Mouse (Mus musculus) hindbrain, embryonic 11.5 days (tissue): ENCODE measurements around the gene Atg13. TPM values are rescaled to one million over a fixed set of nuclear protein-coding genes. Genes with fewer than 3 reads are reported as not detected.

Experiments
- ATAC-seq: fragments of 200-750 bp; cut with Nextera tagmentation; 2 replicates; pipeline ENCODE4 v1.8.0; 2017; ENCODE audit warnings: mild to moderate bottlenecking, moderate TSS enrichment, moderate library complexity; ENCODE audit not compliant: low FRiP score
- DNase-seq: peaks from one replicate; pipeline ENCODE4 v3.0.0-alpha.2; 2015; ENCODE audit warnings: low spot score
- H3K27ac ChIP-seq: fragments of 300-500 bp; sonication (generic); 2 replicates; pipeline ENCODE4 v1.5.1; 2014; ENCODE audit warnings: mild to moderate bottlenecking, low read depth, low read length
- H3K27me3 ChIP-seq: fragments of 300-500 bp; sonication (generic); 2 replicates; pipeline ENCODE4 v1.6.1; 2014; ENCODE audit warnings: mild to moderate bottlenecking, low read length, moderate library complexity, mixed read lengths; ENCODE audit not compliant: control insufficient read depth, insufficient read depth
- H3K36me3 ChIP-seq: fragments of 300-500 bp; sonication (generic); 2 replicates; pipeline ENCODE4 v1.6.1; 2014; ENCODE audit warnings: mild to moderate bottlenecking, low read length, moderate library complexity, mixed read lengths; ENCODE audit not compliant: control insufficient read depth, insufficient read depth
- H3K4me1 ChIP-seq: fragments of 300-500 bp; sonication (generic); replicated peaks from 2 replicates; pipeline ENCODE4 v1.6.1; 2014; ENCODE audit warnings: low read length, mixed read lengths; ENCODE audit not compliant: control insufficient read depth, insufficient read depth
- H3K4me2 ChIP-seq: fragments of 300-500 bp; sonication (generic); replicated peaks from 2 replicates; pipeline ENCODE4 v1.6.1; 2014; ENCODE audit warnings: mild to moderate bottlenecking, low read depth, low read length
- H3K4me3 ChIP-seq: fragments of 300-500 bp; sonication (generic); 2 replicates; pipeline ENCODE4 v1.5.1; 2014; ENCODE audit warnings: low read depth, low read length
- H3K9ac ChIP-seq: fragments of 300-500 bp; sonication (generic); 2 replicates; pipeline ENCODE4 v1.6.1; 2014; ENCODE audit warnings: low read depth, low read length
- H3K9me3 ChIP-seq: fragments of 300-500 bp; sonication (generic); 2 replicates; pipeline ENCODE4 v1.6.1; 2016; ENCODE audit warnings: low read length; ENCODE audit not compliant: control insufficient read depth
- WGBS: fragments of 180-500 bp; shearing (Covaris S2); extraction: QIAGEN DNeasy Blood & Tissue Kit; methylation state at CpG from one replicate; pipeline ENCODE4 v1.1.7; 2014; 5-methylcytosine and 5-hydroxymethylcytosine counted together
- polyA plus RNA-seq: library from polyadenylated mRNA; unstranded; fragments of >200 nt; fragmentation: Nextera tagmentation; extraction: Ambion mirVana; gene quantifications from 2 replicates; pipeline ENCODE4 v1.2.1, GENCODE M21; 2014

Atg13 gene
- polyA plus RNA-seq, 1 experiment from 2014 or later, result 31.9 TPM

- no peak overlapping the region for H3K4me3 ChIP-seq
- no peak overlapping the region for H3K4me2 ChIP-seq
- ATAC-seq (no peak), DNase-seq (no peak)
- H3K9me3 ChIP-seq, result no peaks in the 10 kb centered on the region
- 0 out of 2 replicates have a peak, but pooled peaks cover 6% of the 10 kb centered on the region for H3K36me3 ChIP-seq
- H3K4me1 ChIP-seq, result no peaks in the 10 kb centered on the region
- H3K27me3 ChIP-seq, result no peaks in the 10 kb centered on the region
- no peak overlapping the region for H3K9ac ChIP-seq
- 81% methylated on average over 2 of the region's 2 CpGs for WGBS
- H3K27ac ChIP-seq, result no peak overlapping the region
Observed at GRCm38 (mm10) chr2:91676420-91676819, 34.0 kb downstream of the Atg13 start.

DNA sequence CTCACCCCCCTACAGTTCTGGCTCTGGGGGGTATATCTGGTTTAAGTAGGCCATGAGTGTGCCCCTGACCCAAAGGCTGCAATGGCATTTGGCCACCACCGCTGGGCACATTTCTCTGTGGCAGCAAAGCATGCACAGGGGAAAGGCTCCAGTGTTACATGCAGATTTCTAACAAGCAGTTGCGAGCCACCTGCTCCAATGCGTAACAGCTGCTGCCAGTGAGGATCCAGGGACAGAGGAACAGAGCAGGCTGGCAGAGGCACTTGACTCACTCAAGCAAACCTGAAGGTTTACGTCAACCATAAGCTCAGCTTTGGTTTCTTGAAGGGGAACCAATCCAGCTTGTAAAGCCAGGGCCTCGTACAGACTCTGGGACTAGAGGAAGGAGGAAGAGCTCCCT, 35.5 kb downstream of the Atg13 start:
- WGBS, result 98% methylated on average over 5 of the region's 5 CpGs
- Histone ChIP-seq H3K27me3 (no peaks in the 10 kb centered on the region), H3K9ac (no peak overlapping the region), H3K9me3 (no peaks in the 10 kb centered on the region), H3K4me1 (no peaks in the 10 kb centered on the region), H3K4me3 (no peak overlapping the region), H3K4me2 (no peak overlapping the region), H3K36me3 (0 out of 2 replicates have a peak, but pooled peaks cover 9% of the 10 kb centered on the region), H3K27ac (no peak overlapping the region)
- DNase-seq (no peak), ATAC-seq (no peak)

DNA sequence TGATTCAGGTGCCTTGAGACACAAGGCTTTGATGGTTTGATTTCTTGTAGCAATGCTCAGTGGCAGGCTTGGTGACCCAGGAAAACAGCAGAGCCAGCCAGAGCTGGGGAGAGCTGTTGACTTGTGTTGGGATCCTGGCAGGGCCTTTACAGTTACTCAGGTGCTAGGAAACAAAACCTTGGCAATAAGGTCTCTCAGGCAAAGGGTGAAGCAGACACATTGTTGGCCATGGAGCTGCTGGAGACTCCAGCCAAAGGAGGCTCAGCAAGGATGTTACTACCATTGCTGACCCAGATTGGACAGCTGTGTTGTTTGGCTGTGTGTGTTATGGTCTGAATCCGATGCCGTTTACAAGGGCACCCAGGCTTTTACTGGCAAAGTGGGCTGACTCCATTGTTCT, 36.8 kb downstream of the Atg13 start:
- Histone ChIP-seq H3K4me1 (no peaks in the 10 kb centered on the region), H3K4me3 (no peak overlapping the region), H3K9ac (no peak overlapping the region), H3K36me3 (0 out of 2 replicates have a peak, but pooled peaks cover 9% of the 10 kb centered on the region), H3K4me2 (no peak overlapping the region), H3K27ac (no peak overlapping the region), H3K27me3 (no peaks in the 10 kb centered on the region), H3K9me3 (no peaks in the 10 kb centered on the region)
- WGBS, result 87% methylated on average over 2 of the region's 2 CpGs
- ATAC-seq, result no peak
- no peak for DNase-seq

GRCm38 (mm10) chr2:91670038-91670437, 40.3 kb downstream of the Atg13 start:
- Histone ChIP-seq H3K27me3 (no peaks in the 10 kb centered on the region), H3K36me3 (0 out of 2 replicates have a peak, but pooled peaks cover 5% of the 10 kb centered on the region), H3K9me3 (no peaks in the 10 kb centered on the region), H3K27ac (no peak overlapping the region), H3K4me1 (no peaks in the 10 kb centered on the region), H3K4me2 (no peak overlapping the region), H3K4me3 (no peak overlapping the region), H3K9ac (no peak overlapping the region)
- DNase-seq (no peak), ATAC-seq (no peak)
- 93% methylated on average over 6 of the region's 6 CpGs for WGBS

DNA sequence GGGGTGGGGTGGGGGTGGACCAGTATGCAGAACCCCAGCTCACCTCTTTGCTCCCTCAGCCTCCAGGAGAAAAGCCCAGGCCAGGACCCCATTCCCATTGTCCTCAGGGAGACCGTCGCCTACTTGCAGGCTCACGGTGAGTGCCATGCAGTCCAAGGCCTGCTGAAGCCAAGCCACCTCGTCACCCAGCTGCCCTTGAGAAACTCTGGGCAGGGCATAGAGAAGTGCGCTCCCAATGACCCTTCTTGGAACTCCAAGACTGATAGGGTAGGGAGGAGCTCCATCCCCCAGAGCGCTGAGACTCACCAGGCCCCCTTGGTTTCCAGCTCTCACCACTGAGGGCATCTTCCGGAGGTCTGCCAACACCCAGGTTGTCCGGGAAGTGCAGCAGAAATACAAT, 41.0 kb downstream of the Atg13 start:
- 90% methylated on average over 8 of the region's 8 CpGs for WGBS
- H3K4me3 ChIP-seq, result no peak overlapping the region
- no peaks in the 10 kb centered on the region for H3K4me1 ChIP-seq
- DNase-seq, result no peak
- H3K27ac ChIP-seq, result no peak overlapping the region
- H3K27me3 ChIP-seq, result no peaks in the 10 kb centered on the region
- ATAC-seq, result no peak
- no peaks in the 10 kb centered on the region for H3K9me3 ChIP-seq
- 0 out of 2 replicates have a peak, but pooled peaks cover 5% of the 10 kb centered on the region for H3K36me3 ChIP-seq
- no peak overlapping the region for H3K4me2 ChIP-seq
- H3K9ac ChIP-seq, result no peak overlapping the region

GRCm38 (mm10) chr2:91667747-91668146, 42.6 kb downstream of the Atg13 start:
- DNase-seq, result no peak

DNA sequence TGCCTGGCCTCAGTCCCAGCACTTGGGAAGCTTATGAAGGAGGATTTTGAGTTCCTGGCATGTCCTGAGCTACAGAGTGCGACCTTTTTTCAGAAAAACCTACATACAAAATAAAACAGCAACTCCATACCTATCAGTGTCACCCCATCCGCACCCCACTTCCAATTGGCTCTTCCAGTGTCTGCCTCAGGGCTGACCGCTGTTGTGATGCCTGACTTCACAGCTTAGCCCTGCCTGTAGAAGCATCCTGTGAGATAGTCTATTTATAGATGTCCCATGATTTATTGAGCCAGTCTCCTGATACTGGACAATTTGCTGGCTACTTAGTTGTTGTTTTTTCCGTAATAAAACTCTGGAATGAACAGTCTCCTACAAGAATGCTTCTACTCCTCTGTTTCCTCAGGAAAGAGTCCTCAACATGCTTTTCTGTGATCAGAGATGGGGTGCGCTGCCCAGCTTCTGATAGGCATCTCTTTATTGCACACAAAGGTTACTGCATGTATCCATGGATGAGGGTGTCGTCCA, 43.9 kb downstream of the Atg13 start:
- Histone ChIP-seq H3K4me1 (no peaks in the 10 kb centered on the region), H3K27ac (no peak overlapping the region), H3K9ac (no peak overlapping the region), H3K4me3 (no peak overlapping the region), H3K9me3 (no peaks in the 10 kb centered on the region), H3K4me2 (no peak overlapping the region), H3K27me3 (no peaks in the 10 kb centered on the region), H3K36me3 (0 out of 2 replicates have a peak, but pooled peaks cover 4% of the 10 kb centered on the region)
- no peak for DNase-seq
- 94% methylated on average over 6 of the region's 6 CpGs for WGBS
- no peak for ATAC-seq

More at GRCm38 (mm10) chr2:91667747-91668146, 42.6 kb downstream of the Atg13 start:
- H3K9me3 ChIP-seq, result no peaks in the 10 kb centered on the region
- no peak overlapping the region for H3K4me2 ChIP-seq
- no peaks in the 10 kb centered on the region for H3K27me3 ChIP-seq
- 82% methylated on average over 2 of the region's 2 CpGs for WGBS
- H3K27ac ChIP-seq, result no peak overlapping the region
- H3K4me1 ChIP-seq, result no peaks in the 10 kb centered on the region
- ATAC-seq, result no peak
- 0 out of 2 replicates have a peak, but pooled peaks cover 4% of the 10 kb centered on the region for H3K36me3 ChIP-seq
- no peak overlapping the region for H3K4me3 ChIP-seq
- H3K9ac ChIP-seq, result no peak overlapping the region

DNA sequence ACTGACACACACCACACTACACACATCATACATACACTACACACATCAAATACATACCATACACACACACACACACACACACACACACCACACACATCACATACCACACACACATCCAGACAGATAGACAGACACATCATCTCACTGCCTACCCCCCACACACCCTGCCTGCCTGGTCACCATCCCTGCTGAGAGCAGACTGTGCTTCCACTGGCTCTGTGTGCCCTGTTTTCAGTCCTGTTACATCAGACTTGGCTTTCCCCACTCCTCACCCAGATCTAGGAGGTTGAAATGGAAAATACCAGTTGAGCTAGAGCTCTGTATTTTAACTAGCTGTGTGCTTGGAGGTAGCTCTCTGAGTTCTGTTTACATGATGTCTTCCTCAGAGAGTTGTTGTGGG, 45.6 kb downstream of the Atg13 start:
- 0 out of 2 replicates have a peak, but pooled peaks cover 2% of the 10 kb centered on the region for H3K36me3 ChIP-seq
- DNase-seq (no peak), ATAC-seq (no peak)
- H3K9ac ChIP-seq, result no peak overlapping the region
- H3K27me3 ChIP-seq, result no peaks in the 10 kb centered on the region
- no peaks in the 10 kb centered on the region for H3K9me3 ChIP-seq
- H3K27ac ChIP-seq, result no peak overlapping the region
- H3K4me3 ChIP-seq, result no peak overlapping the region
- H3K4me2 ChIP-seq, result no peak overlapping the region
- H3K4me1 ChIP-seq, result no peaks in the 10 kb centered on the region

- Histone ChIP-seq H3K9ac (no peak overlapping the region), H3K4me2 (no peak overlapping the region), H3K36me3 (peaks cover 6% of the 10 kb centered on the region; the same call in 1 of the 2 replicates), H3K27ac (no peak overlapping the region), H3K27me3 (no peaks in the 10 kb centered on the region), H3K4me1 (no peaks in the 10 kb centered on the region), H3K9me3 (no peaks in the 10 kb centered on the region), H3K4me3 (no peak overlapping the region)
- no peak for DNase-seq
- ATAC-seq, result no peak
- WGBS, result 94% methylated on average over 6 of the region's 6 CpGs
Observed at GRCm38 (mm10) chr2:91660981-91661380, 49.4 kb downstream of the Atg13 start.
